Mouse (Mus musculus): Measurements from ENCODE around the gene Lrig1. TPM values are rescaled to one million over a fixed set of nuclear protein-coding genes. Genes with fewer than 3 reads are reported as not detected.

Lrig1 gene
- polyA plus RNA-seq, 1 experiment, result 0.06 TPM

DNA sequence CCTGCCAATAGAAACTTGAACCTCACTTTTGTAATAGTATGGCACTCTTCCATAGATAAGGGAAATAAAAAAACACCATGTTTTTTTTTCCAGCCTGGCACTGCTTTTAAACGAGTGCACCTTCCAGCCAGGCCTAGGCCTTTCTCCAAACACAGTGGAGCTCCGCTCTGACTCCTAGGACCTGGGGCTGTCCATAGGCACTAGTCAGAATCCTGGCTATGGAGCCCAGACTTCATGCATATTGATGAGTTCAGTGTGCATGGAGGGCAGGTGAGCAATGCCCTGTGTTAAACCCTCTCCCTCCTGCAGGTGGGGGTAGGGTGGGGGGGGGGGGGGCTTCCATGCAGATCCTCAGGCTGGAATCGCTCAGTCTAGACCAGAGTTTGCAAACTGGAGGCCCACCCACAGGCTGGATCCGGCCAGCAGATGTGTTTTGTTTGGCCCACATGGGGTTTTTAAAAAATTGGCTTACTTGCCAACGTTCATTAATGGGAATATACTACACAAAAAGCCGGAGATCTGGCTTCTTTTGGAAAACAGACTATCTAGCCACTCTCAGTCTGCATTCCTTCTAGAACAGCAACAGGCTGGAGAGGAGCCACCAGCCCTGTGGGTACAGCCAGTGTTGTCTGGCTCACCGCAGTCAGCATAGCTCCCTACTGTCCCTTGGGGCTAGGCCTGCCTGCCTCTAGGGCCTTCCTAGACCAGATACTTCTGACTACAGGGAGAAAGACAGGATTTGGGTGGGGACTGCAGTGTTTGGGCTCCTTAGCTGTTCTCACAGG, 17.9 kb upstream of the Lrig1 start:
- TF ChIP-seq GATA1 (IDR thresholded peaks at IDR 0.05; ENCODE audit: borderline replicate concordance, low read length), result no peak
- no peak for TF ChIP-seq FLI1 (IDR thresholded peaks at IDR 0.05; ENCODE audit: low read length)
- H3K9me3 ChIP-seq, result no peaks in the 10 kb centered on the region
- H3K36me3 ChIP-seq (replicated peaks; ENCODE audit: low read length), result no peaks in the 10 kb centered on the region
- peaks cover 5% of the 10 kb centered on the region for H3K27me3 ChIP-seq (replicated peaks)
- no peaks in the 10 kb centered on the region for H3K4me1 ChIP-seq
- H3K4me3 ChIP-seq (replicated peaks), result no peak overlapping the region

DNA sequence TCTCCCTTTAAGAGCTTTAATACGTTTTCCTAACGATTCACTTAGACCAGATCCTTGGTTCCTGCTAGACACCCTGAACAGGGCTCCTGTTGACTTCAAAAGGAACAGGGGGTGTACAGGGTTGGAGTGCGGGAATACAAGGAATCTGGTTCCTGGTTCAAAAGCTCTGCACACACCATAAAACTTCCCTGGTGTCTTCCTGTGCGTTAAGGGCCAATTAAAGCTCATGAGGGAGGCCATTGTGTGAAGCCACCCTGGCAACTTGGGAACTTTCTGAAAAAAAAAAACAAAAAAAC, 15.6 kb upstream of the Lrig1 start:
- TF ChIP-seq FLI1 (IDR thresholded peaks at IDR 0.05; ENCODE audit: low read length) (no peak), GATA1 (IDR thresholded peaks at IDR 0.05; ENCODE audit: borderline replicate concordance, low read length) (no peak)
- peaks cover 8% of the 10 kb centered on the region for H3K27me3 ChIP-seq (replicated peaks)
- no peak overlapping the region for H3K4me3 ChIP-seq (replicated peaks)
- no peaks in the 10 kb centered on the region for H3K9me3 ChIP-seq
- no peaks in the 10 kb centered on the region for H3K36me3 ChIP-seq (replicated peaks; ENCODE audit: low read length)
- H3K4me1 ChIP-seq, result no peaks in the 10 kb centered on the region

DNA sequence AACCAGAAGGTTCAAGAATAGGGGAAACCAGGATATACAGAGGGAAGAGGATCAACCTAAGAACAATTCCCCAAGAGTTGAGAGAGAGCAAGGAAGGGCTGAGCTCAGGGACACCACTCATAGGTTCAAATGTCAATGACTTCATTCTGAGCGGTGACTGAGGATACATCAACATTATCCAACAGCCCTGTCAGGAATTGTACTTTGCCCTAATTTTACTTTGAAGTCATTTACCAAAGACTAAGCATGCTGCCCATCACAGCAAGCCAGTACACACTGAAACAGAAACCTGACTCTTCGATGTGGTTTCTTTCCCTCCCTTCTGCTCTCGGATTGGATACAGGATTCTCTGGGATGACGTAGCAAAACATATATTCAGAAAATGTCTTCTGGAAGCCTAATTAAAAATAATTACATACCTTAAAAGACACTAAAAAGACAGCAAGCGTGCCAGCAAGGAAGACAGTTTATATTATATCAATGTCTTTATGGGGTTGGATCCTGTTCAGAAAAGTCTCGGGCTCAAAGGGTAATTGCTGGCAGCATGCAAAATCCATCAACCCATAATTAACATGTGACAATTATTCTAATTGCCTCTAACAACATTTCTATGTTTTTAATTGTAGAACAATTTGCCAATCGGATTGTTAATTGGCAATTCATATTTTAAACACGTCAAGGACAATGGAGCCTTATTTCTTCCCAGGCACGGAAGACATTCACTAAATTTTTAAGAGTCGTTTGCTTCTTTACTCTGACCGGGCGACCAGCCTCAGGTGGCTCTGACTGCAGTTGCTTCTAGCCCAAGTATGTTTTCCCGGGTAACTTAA, 15.1 kb upstream of the Lrig1 start:
- H3K4me3 ChIP-seq (replicated peaks), result no peak overlapping the region
- no peaks in the 10 kb centered on the region for H3K4me1 ChIP-seq
- no peaks in the 10 kb centered on the region for H3K36me3 ChIP-seq (replicated peaks; ENCODE audit: low read length)
- H3K9me3 ChIP-seq, result no peaks in the 10 kb centered on the region
- TF ChIP-seq FLI1 (IDR thresholded peaks at IDR 0.05; ENCODE audit: low read length), result no peak
- TF ChIP-seq GATA1 (IDR thresholded peaks at IDR 0.05; ENCODE audit: borderline replicate concordance, low read length), result no peak
- peaks cover 11% of the 10 kb centered on the region for H3K27me3 ChIP-seq (replicated peaks)

DNA sequence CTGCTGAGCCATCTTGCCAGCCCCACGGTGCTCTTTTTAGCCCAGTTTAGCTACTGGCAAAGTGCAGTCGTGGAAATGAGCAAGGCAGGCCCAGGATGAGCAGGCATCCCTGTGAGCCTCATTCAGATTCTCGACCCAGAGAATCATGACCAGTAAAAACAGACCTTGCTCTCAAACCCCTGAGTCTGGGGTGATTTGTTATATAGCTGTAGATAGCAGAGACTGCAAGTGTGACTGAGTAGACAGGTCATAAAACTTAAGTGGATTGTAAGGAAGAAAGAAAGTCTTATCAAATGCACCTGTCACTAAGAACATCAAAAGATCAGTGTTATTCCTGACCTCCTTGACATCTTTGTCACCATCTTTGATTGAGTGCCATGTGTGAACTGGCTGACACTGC, 9.9 kb upstream of the Lrig1 start:
- Histone ChIP-seq H3K27me3 (replicated peaks) (peaks cover 24% of the 10 kb centered on the region), H3K36me3 (replicated peaks; ENCODE audit: low read length) (no peaks in the 10 kb centered on the region), H3K4me3 (replicated peaks) (no peak overlapping the region), H3K9me3 (no peaks in the 10 kb centered on the region), H3K4me1 (no peaks in the 10 kb centered on the region; the same call in 1 of the 2 replicates)
- no peak for TF ChIP-seq GATA1 (IDR thresholded peaks at IDR 0.05; ENCODE audit: borderline replicate concordance, low read length)
- TF ChIP-seq FLI1 (IDR thresholded peaks at IDR 0.05; ENCODE audit: low read length), result no peak

DNA sequence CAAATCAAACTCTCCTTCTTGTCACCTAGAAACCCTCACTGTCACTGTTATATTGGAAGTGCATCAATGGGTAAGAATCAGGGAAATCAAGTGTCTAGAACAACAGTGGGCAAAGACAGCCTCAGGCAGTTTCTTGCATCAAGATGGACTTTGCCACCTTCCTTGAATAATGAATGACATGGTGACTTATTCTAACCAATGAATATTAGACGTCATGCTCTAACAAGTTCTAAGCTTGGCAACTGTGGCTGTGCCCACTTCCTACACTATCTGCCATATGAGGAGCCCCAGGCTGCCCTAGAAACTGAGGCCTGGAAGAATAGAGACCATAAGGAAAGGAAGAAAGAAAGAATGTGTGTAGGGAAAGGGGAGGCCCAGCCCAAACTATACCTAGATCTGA, 9.2 kb upstream of the Lrig1 start:
- no peaks in the 10 kb centered on the region for H3K9me3 ChIP-seq
- H3K27me3 ChIP-seq (replicated peaks), result peaks cover 28% of the 10 kb centered on the region
- TF ChIP-seq GATA1 (IDR thresholded peaks at IDR 0.05; ENCODE audit: borderline replicate concordance, low read length), result no peak
- no peak for TF ChIP-seq FLI1 (IDR thresholded peaks at IDR 0.05; ENCODE audit: low read length)
- no peaks in the 10 kb centered on the region for H3K36me3 ChIP-seq (replicated peaks; ENCODE audit: low read length)
- H3K4me1 ChIP-seq, result no peaks in the 10 kb centered on the region; the same call in 1 of the 2 replicates
- H3K4me3 ChIP-seq (replicated peaks), result no peak overlapping the region

DNA sequence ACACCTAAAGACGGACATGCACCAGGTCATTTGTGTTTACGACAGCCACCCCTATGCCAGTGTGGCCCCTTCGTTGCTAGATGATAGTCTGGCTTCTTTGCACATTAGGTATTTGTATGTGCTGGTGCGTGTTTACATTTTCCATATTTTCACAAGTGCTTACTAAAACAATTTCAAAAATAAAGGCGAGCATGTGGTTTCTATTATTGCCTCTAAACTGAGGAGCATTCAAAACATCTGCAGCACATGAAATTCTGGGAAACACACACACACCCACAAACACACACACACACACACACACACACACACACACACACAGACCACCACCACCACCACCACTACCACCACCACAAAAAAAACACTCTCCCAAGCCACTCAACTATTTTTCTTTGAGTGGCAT, 7.3 kb upstream of the Lrig1 start:
- no peak overlapping the region for H3K4me3 ChIP-seq (replicated peaks)
- H3K27me3 ChIP-seq (replicated peaks), result peaks cover 39% of the 10 kb centered on the region
- H3K4me1 ChIP-seq, result no peaks in the 10 kb centered on the region; the same call in 1 of the 2 replicates
- H3K36me3 ChIP-seq (replicated peaks; ENCODE audit: low read length), result no peaks in the 10 kb centered on the region
- no peaks in the 10 kb centered on the region for H3K9me3 ChIP-seq
- no peak for TF ChIP-seq GATA1 (IDR thresholded peaks at IDR 0.05; ENCODE audit: borderline replicate concordance, low read length)
- TF ChIP-seq FLI1 (IDR thresholded peaks at IDR 0.05; ENCODE audit: low read length), result no peak

DNA sequence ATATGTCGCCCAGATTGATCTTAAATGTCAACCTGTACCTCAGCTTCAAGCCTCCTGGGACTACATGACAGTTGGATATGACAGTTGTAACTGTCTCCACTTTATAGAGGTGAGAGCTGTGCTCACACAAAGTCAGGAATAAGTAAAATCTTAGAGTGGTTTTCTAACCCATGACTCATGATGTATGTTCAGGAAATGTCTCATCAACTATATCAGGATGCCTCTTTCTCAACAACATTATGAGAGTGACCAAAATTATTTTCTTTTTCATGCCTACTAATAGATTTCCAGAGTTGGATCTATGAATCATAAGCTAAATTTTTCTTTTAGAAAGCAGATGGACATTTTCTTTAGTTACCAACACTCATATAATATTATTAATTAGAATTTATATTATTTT, 6.0 kb upstream of the Lrig1 start:
- Histone ChIP-seq H3K27me3 (replicated peaks) (peaks cover 48% of the 10 kb centered on the region), H3K4me1 (no peaks in the 10 kb centered on the region; the same call in 1 of the 2 replicates), H3K36me3 (replicated peaks; ENCODE audit: low read length) (no peaks in the 10 kb centered on the region), H3K9me3 (no peaks in the 10 kb centered on the region), H3K4me3 (replicated peaks) (no peak overlapping the region)
- TF ChIP-seq FLI1 (IDR thresholded peaks at IDR 0.05; ENCODE audit: low read length) (no peak), GATA1 (IDR thresholded peaks at IDR 0.05; ENCODE audit: borderline replicate concordance, low read length) (no peak)

DNA sequence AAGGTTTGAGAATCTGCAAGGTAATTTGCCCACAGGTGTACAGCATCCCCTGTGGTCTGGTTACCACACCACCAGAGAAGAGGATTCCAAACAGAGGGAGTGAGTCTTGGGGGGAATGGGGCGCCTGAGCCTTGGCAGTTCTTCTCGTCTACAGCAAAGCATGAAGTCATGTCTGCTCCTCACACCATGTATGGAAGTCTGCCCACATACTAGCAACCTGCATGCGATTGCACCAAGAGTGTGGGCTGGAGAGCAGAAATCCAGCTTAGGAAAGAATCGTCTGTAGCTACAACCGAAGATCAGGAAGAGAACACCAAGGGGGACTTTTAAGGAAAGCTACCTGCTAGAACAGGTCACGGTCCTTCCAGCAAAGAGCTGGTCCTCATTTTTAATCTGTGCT, 3.0 kb upstream of the Lrig1 start:
- Histone ChIP-seq H3K9me3 (peaks cover 10% of the 10 kb centered on the region; the same call in 1 of the 2 replicates), H3K4me3 (replicated peaks) (no peak overlapping the region), H3K36me3 (replicated peaks; ENCODE audit: low read length) (no peaks in the 10 kb centered on the region), H3K4me1 (peaks cover 20% of the 10 kb centered on the region), H3K27me3 (replicated peaks) (peaks cover 70% of the 10 kb centered on the region)
- TF ChIP-seq FLI1 (IDR thresholded peaks at IDR 0.05; ENCODE audit: low read length) (no peak), GATA1 (IDR thresholded peaks at IDR 0.05; ENCODE audit: borderline replicate concordance, low read length) (no peak)

DNA sequence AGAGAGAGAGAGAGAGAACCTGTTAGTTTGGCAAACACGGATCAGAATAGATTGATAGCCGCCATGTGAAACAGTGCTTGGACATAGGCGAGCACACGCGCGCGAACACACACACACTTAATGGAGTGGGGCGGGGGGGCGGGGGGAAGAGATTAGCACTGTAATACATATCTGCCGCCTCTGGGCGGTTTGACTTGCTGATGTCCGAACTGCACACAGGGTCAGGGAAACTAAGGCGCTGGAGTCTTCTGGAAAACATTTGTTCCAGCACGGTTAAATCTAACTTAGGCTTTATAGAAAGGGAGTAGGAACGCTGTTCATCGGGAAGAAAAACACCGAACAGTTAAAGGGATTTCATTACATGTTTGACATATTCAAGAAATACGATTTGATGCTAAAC, 1.1 kb upstream of the Lrig1 start:
- Histone ChIP-seq H3K4me1 (peaks cover 20% of the 10 kb centered on the region), H3K4me3 (replicated peaks) (no peak overlapping the region), H3K9me3 (peaks cover 10% of the 10 kb centered on the region; the same call in 1 of the 2 replicates), H3K36me3 (replicated peaks; ENCODE audit: low read length) (no peaks in the 10 kb centered on the region), H3K27me3 (replicated peaks) (peaks cover 76% of the 10 kb centered on the region)
- no peak for TF ChIP-seq GATA1 (IDR thresholded peaks at IDR 0.05; ENCODE audit: borderline replicate concordance, low read length)

DNA sequence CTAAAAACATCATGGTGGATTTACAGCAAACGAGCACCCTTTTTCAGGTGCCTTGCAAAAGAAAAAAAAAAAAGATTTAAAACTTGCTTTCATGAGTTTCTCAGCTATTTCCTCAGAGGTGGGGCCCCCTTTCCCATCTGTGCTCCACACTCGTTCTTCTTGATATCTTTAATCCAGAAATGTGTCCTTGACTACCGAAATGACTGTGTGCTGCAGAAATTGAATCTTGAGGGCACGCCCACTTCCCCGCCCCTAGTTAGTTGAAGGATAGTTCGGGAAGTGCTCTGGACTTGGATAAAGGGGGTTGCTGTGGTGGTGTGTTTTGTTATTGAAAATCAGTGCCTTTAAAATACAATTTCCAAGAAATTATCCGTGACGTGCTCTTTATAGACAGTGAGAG, 654 bp upstream of the Lrig1 start:
- Histone ChIP-seq H3K27me3 (replicated peaks) (peaks cover 81% of the 10 kb centered on the region), H3K4me1 (peaks cover 20% of the 10 kb centered on the region), H3K4me3 (replicated peaks) (peak overlapping the region; percentile 87), H3K36me3 (replicated peaks; ENCODE audit: low read length) (no peaks in the 10 kb centered on the region), H3K9me3 (peaks cover 10% of the 10 kb centered on the region; the same call in 1 of the 2 replicates)
- TF ChIP-seq FLI1 (IDR thresholded peaks at IDR 0.05; ENCODE audit: low read length), result no peak
- TF ChIP-seq GATA1 (IDR thresholded peaks at IDR 0.05; ENCODE audit: borderline replicate concordance, low read length), result no peak

Measured in megakaryocyte, embryonic 14.5 days (primary cell).